Mouse (Mus musculus): ENCODE measurements around the gene Prkn.

GRCm38 (mm10) chr17:11721906-11722305, 881.7 kb downstream of the Prkn start:
- TF ChIP-seq CTCF (IDR thresholded peaks at IDR 0.05) (no peak), POLR2A (IDR thresholded peaks at IDR 0.05; ENCODE audit: insufficient read depth, low read depth, low read length) (no peak)
